Mouse (Mus musculus): ENCODE measurements around the gene 1500015O10Rik.

1500015O10Rik gene

GRCm38 (mm10) chr1:43730491-43730924 lies at the start of gene 1500015O10Rik:
Gene 1500015O10Rik (plus strand): TSS chr1:43730602.
- DNase-seq (ENCODE audit: low spot score) = peak; percentile 21

DNA sequence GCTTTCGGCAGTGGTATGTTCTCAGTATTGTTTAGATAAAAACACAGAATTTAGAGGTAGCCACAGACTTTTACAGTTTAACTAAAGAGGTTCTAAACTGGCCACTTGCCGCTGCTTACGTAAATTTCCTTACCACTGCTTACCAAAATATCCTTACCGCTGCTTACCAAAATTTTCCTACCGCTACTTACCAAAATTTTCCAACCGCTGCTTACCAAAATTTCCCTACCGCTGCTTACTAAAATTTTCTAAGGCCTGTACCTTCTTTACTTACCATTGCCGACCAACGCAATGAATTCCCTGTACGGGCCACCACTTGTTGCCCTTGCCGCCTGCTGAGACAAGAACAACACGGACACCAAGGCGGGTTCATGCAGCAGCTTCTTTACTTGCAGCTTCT lies 40.4 kb upstream of the 1500015O10Rik start:
- DNase-seq (ENCODE audit: low spot score) = no peak

- DNase-seq (ENCODE audit: low spot score) = no peak
These were observed 39.9 kb upstream of the 1500015O10Rik start for GRCm38 (mm10) chr1:43690507-43690906.

DNA sequence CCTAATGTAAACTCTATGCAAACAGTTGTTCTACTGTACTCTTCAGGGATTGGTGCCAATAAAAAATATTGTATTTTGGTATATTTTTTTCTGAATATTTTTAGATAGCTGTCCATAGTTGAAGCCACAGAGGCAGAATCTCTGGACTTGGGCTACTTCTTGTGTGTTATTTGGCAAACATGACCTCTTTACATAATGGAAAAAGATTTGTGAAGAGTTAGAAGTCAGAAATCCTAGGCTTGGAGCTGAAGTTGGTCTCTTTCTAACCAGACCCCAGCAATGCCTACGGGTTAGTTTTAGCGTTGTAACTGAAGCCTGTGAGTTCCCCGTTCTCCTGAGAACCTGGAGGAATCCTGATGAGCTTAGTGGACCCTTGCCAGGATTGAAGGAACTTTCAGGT lies 36.3 kb upstream of the 1500015O10Rik start:
- peak; percentile 69 for DNase-seq (ENCODE audit: low spot score)

- peak; percentile 98 for DNase-seq (ENCODE audit: low spot score)
These were observed 35.4 kb upstream of the 1500015O10Rik start for GRCm38 (mm10) chr1:43694851-43695545.

DNA sequence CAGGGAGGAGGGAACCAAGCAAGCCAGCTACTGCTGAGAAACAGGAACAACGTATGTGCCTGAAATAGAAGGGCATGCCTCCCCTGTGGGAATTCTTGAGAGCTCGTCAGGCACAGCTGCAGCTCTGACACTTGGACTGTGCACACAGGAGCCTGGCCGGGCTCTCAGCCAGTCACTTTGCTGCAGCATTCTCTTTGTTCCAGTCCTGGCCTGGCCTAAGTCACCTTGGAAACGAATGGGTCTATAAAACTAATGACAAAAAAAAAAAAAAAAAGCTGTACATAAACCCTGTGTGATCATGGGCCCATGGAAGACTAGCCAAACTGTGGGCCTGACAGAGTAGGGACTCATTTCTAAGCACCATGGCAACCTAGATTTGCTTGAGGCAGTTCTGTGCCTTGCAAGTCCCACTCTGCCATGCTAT lies 31.8 kb upstream of the 1500015O10Rik start:
- peak; percentile 65 for DNase-seq (ENCODE audit: low spot score)

DNA sequence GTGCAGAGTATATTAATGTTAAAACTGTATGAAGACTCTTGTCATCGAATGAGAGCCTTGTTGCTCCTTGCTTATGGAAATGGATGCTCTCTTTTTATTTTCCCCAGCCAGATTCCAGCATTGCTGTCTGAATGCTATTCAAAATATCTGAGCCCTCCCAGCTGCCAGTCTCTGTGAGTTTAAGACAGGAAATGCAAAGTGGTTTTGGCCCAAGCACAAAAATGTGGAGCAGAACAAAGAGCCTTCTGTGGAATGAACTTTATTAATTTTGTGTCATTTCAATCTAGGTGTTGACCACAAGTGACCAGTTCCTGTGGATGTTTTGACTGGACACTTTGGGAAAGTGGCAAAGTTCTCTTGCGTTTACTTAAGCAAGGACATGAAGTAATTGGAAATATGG lies 15.6 kb upstream of the 1500015O10Rik start:
- DNase-seq (ENCODE audit: low spot score) = no peak

GRCm38 (mm10) chr1:43717967-43718366 lies 12.4 kb upstream of the 1500015O10Rik start:
- DNase-seq (ENCODE audit: low spot score) = peak; percentile 87

- no peak for DNase-seq (ENCODE audit: low spot score)
These were observed 11.6 kb upstream of the 1500015O10Rik start for GRCm38 (mm10) chr1:43718793-43719192.

DNA sequence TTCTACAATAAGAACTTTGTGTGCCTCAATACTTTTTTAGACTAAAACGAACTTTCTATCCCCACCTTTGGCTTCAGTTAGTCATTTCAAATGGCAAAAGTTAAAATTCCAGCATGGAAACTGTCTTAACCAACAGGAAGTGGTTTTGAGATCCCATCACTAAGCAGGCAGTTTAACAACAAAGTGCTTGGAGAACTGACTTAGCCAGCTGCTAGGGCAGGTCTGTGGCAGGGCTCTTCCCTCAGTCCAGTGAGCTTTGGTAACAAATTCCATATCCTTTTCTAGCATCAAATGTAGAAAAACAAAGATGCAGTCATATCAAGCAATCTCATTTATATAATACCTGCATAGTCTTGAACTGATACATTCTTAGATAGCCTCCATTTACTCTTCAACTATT lies 7.9 kb upstream of the 1500015O10Rik start:
- DNase-seq (ENCODE audit: low spot score) = no peak

GRCm38 (mm10) chr1:43732100-43732499 lies 1.7 kb downstream of the 1500015O10Rik start:
- no peak for DNase-seq (ENCODE audit: low spot score)

DNA sequence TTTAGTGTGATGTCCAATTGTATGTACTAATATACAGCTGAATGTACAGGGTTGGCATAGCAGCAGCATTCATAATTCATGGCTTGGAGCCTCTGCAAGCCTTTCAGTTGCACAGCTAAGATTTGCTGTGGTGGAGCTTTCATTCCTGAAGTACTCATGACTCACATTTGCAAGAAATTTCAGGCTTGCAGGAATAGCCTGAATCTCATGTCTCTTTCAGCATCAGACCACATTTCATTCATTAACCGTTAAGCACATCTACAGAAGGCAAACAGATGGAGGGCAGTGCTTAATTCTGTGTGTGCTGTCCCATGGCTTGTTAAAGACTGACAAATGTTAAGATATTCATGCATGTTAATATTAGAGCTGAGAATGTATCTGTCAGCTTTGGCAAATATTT lies 2.3 kb downstream of the 1500015O10Rik start:
- DNase-seq (ENCODE audit: low spot score) = no peak

DNA sequence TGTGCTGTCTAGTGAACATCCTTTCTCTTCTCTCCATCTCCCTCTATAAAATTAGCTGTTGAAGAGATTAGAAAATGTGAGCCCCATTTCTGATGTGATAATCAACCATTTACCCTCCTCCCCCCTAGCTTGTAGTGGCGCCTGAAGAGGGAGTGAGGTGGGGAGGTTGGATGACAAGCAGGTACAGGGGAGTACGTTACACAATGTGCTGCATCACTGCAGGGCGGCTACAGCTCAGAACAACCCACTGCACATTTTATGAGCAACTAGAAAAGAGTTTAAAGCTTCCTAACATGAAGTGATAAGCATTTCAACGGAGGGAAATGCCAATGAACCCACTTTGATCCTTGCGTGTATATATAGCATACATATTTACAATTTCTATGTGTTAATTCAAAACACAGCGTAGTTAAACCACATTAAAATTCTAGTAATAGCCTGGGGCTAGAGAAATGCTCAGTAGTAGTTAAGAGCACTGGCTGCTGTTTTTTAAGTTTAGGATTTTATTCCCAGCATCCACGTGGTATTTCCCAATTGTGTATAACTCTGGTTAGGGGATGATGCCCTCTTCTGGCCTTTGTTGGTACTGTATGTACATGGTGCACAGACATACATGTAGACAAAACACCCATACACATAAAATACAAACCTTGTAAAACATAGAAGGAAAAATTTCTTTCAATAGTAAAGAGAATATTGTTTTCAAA lies 7.6 kb downstream of the 1500015O10Rik start:
- DNase-seq (ENCODE audit: low spot score) = peak; percentile 70

DNA sequence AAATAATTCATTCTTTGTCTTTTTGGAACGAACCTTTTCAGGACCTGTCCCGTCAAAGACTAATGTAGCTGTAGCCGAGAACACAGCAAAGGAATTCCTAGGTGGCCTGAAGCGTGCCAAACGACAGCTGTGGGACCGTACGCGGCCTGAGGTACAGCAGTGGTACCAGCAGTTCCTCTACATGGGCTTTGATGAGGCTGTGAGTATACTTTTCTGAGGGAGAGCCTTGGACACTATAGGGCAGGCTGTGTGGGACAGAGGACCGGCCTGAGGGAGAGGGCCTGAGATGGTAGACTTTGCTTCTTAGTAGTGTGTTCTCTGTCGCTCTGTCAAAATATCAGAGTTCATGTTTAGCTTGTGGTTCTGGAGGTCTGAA lies 8.1 kb downstream of the 1500015O10Rik start:
- DNase-seq (ENCODE audit: low spot score) = no peak

DNA sequence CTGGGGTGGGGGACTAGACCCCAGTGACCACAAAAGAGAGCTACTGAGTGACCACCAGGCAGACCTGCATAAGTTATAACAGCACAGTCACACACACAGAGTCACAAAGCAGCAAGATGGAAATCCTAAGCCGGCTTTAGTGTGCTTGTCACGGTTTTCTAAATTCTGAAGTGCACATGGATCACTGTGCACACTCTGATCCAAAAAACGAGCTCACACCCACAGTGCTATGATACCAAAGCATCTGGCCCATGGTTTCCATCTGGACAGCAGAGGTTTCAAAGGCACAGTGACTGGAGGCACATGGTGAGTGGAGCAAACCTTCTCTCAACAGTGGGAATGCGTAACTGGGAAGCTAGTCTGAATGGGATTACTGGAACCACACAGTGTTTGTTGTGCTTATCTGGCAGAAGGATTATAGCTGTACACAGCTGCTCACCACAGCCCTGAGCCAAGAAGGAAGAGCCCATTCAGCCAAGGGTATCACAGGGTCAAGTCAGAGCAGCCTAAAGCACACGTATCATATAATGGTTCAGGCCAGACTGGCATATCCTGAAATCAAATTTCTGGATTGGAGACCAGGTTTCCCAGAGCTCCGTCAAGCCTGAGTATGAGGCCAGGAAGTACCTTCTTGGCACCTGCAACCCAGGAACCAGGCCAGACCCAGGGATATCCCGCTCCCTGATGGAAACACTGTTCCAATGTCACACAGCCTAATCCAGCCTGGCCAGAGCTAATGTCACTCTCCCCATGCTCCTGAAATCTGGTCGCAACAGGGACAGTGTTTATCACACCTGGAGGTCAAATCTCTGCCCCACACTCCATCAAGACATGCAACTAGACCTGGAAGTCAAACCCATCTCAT lies 24.3 kb downstream of the 1500015O10Rik start:
- DNase-seq (ENCODE audit: low spot score) = no peak

DNA sequence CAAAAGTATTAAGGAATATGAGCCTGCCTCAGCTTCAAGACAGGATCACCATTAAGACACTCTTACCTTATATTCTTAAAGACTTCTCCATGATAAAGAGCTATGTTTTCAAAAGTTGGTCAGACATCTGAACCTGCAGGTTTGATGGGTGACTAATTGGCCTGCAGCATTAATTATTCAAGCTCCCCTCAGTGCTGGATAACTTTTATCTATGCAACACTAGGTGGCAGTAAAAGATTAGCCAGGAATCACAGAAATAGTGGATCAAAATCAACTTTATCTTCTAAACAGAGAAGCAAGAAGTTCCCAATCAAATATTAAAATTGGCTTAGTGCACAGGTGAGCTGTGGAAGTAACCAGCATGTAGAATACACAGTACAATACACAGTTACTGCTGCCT lies 29.7 kb downstream of the 1500015O10Rik start:
- peak; percentile 47 for DNase-seq (ENCODE audit: low spot score)

DNA sequence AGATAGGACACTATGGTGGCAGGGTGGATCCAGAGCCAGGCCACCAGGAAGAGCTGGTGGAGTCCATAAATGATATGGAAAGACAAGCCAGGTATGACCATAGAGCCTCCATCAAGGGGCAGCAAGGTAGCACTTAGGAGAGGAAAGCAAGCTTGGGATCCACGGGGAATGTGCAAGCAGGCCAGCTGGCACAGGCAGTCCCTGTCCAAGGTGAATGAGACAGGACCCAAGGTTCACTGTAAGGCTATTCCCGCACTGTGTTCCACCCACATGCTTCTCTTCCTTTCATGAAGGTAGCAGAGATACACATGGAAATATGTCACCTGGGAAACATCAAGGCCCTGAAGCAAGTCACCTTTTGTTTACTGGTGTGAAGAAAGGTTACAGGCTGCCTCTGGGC lies 34.1 kb downstream of the 1500015O10Rik start:
- DNase-seq (ENCODE audit: low spot score) = no peak

GRCm38 (mm10) chr1:43766328-43766727 lies 35.9 kb downstream of the 1500015O10Rik start:
- DNase-seq (ENCODE audit: low spot score) = no peak

DNA sequence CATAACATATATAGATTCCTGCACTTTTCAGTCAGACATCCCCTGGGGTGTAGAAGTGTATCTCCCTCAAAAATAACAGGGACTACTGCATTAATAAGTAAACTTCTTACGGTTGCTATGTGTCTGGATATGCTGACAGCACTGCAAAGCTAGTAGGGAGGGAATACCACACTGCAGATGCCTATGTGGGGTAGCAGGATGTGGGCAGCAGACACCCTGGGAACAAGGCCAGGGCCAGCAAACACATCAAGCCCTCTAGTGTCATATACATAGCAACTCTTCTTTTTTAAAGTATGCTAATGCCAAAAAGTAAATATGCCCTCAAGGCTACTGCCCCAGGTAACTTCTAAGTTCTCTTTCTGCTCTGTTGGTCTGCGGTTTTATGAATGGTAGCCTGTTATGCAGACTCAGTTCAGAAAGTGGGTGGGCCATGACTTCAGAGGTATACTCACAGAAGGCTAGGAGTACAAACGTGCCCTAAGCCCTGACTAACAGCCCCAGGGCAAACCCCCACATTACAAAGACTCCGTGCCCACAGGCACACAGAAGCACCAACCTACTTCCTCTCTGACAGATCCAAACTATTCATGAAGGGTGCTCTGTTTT lies 38.1 kb downstream of the 1500015O10Rik start:
- no peak for DNase-seq (ENCODE audit: low spot score)

DNA sequence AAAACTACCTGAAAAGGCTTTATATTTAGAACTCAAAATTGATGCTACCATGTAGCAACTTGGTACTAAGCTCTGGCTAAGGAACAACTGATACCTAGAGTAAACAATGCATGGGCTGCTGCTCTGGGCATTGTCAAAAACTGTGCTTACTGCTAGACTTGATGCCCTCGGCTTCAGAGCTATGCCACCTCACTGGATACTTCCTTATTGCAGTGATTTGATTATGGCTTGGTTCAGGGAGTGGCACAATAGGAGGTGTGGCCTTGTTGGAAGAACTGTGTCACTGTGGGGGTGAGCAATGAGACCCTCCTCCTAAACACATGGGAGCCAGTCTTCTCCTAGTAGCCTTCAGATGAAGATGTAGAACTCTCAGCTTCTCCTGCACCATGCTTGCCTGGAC lies 38.9 kb downstream of the 1500015O10Rik start:
- DNase-seq (ENCODE audit: low spot score) = no peak

- no peak for DNase-seq (ENCODE audit: low spot score)
These were observed 39.6 kb downstream of the 1500015O10Rik start for GRCm38 (mm10) chr1:43770032-43770431.

DNA sequence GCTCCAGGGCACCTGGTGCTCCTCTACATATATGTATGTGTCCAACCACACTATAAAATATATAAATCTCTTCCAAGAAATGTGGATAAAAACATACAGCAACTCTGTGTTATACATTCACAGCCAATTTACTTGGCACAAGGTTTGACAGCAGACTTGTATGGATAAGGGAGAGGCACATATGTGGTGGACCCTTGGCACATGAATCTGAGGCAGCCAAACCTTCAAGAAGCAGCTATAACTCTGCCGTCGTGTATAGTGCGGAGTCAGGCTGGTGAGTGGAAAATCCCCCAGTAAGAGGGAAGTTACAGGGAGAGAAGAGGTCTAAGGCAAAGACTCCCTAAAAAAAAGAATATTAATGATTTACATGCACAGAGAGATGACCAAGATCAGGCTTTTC lies 42.3 kb downstream of the 1500015O10Rik start:
- DNase-seq (ENCODE audit: low spot score) = no peak

Measured in adipocyte (in vitro differentiated cells).